Comparison of ENCODE assay signal across 8 mouse cellular contexts in genomic region chr7:143829504-143830331, GRCm38 (mm10). TPM values are rescaled to one million over a fixed set of nuclear protein-coding genes. Genes with fewer than 3 reads are reported as not detected.
A peak's percentile ranks its signal among the peaks of the same experiment; 100 is the strongest.
DNase-seq lines count a peak whose midpoint lies in the region; ATAC-seq and TF ChIP-seq lines count a peak whose summit lies in the region.

No protein-coding gene starts in this region.

- under 1% methylated on average over 37 of the region's 37 CpGs for WGBS in hindbrain, postnatal 0 days

- peaks cover 19% of the 10 kb centered on the region for H3K4me1 ChIP-seq in hindbrain, postnatal 0 days (ENCODE audit: insufficient read depth, low read length)

- ATAC-seq in hindbrain, postnatal 0 days: peak; percentile 97
- peak; percentile 93 for ATAC-seq in megakaryocyte, adult 5-6 weeks (ENCODE audit: poor library complexity, severe bottlenecking)

- H3K9ac ChIP-seq in hindbrain, postnatal 0 days (replicated peaks; ENCODE audit: low read length): peak overlapping the region; percentile 67

- TF ChIP-seq CTCF in hindbrain, postnatal 0 days (IDR thresholded peaks at IDR 0.05; ENCODE audit: low read depth): peak; percentile 95
- TF ChIP-seq CTCF in left cerebral cortex, adult 2 months (IDR thresholded peaks at IDR 0.05): peak; percentile 88

- peak; percentile 96 for DNase-seq in T-cell, adult 2 months (ENCODE audit: low spot score)
- DNase-seq in cerebellum, postnatal 36 days: peak; percentile 94 to 96
- peak; percentile 96 for DNase-seq in gastrocnemius, adult 18-20 months (ENCODE audit: low spot score)
- peak; percentile 99 for DNase-seq in hindbrain, postnatal 0 days (ENCODE audit: low spot score)
- DNase-seq in left cerebral cortex, adult 2 months (ENCODE audit: extremely low spot score in 1 of 2, low spot score in 2 of 2): peak; percentile 92 to 95
- DNase-seq in right cerebral cortex, adult 2 months (ENCODE audit: low spot score in 2 of 2): peak; percentile 96 to 97
- peak; percentile 95 for DNase-seq in urinary bladder, postnatal 14 days (ENCODE audit: low spot score)

- no peaks in the 10 kb centered on the region for H3K27me3 ChIP-seq in hindbrain, postnatal 0 days (ENCODE audit: insufficient read depth, low read length)

- intact Hi-C loops in left cerebral cortex, adult 2 months (cut with DNase I): loop anchor here (1.0 to 10.0 kb wide), 6 partner anchors 78 to 725 kb away; partner anchors contain the start of genes Cttn and Ppfia1

- H3K9me3 ChIP-seq in hindbrain, postnatal 0 days (ENCODE audit: low read length): no peaks in the 10 kb centered on the region

- no peaks in the 10 kb centered on the region for H3K36me3 ChIP-seq in hindbrain, postnatal 0 days (ENCODE audit: insufficient read depth, low read length)

- H3K4me3 ChIP-seq in hindbrain, postnatal 0 days (ENCODE audit: low read length): peak overlapping the region; percentile 59
- H3K4me3 ChIP-seq in left cerebral cortex, adult 2 months: peak overlapping the region; percentile 74

- H3K4me2 ChIP-seq in hindbrain, postnatal 0 days (ENCODE audit: low read depth, low read length): peak overlapping the region; percentile 91

- H3K27ac ChIP-seq in hindbrain, postnatal 0 days: peak overlapping the region; percentile 91
- peak overlapping the region; percentile 92 for H3K27ac ChIP-seq in left cerebral cortex, adult 2 months

RNA-seq across cellular contexts. Expression of gene Dhcr7, which starts 6.8 kb away (rescaled TPM):
- total RNA-seq in gastrocnemius, adult 18-20 months (2021): 1 to 10 TPM; 3.7 to 4.0 TPM
- 55.6 and 84.4 TPM in 2 replicates for total RNA-seq in hindbrain, postnatal 0 days (2014; rRNA removed)
- 64.1 and 70.2 TPM in 2 replicates for polyA plus RNA-seq in hindbrain, postnatal 0 days (2015; fragmentation: Nextera tagmentation; extraction: Ambion mirVana)
- 10 to 100 TPM; 31.6 to 36.1 TPM for total RNA-seq in left cerebral cortex, adult 2 months (2021)
- 11.4 and 13.1 TPM in 2 replicates for total RNA-seq in megakaryocyte, adult 5-6 weeks (2015)
- total RNA-seq in megakaryocyte, adult 5-6 weeks (2017): 3.0 and 6.1 TPM in 2 replicates

RNA-seq across cellular contexts. Expression of gene Nadsyn1, which starts 7.1 kb away (rescaled TPM):
- total RNA-seq in gastrocnemius, adult 18-20 months (2021): 1 to 10 TPM; 3.0 to 3.8 TPM
- 8.7 and 10.7 TPM in 2 replicates for total RNA-seq in hindbrain, postnatal 0 days (2014; rRNA removed)
- 4.6 and 5.1 TPM in 2 replicates for polyA plus RNA-seq in hindbrain, postnatal 0 days (2015; fragmentation: Nextera tagmentation; extraction: Ambion mirVana)
- total RNA-seq in left cerebral cortex, adult 2 months (2021): 1 to 10 TPM; 6.4 to 7.1 TPM
- 3.9 and 4.4 TPM in 2 replicates for total RNA-seq in megakaryocyte, adult 5-6 weeks (2015)
- total RNA-seq in megakaryocyte, adult 5-6 weeks (2017): 7.5 and 11.7 TPM in 2 replicates

RNA-seq across cellular contexts. Expression of gene Gm498, which starts 36.9 kb away (rescaled TPM):
- not detected for total RNA-seq in gastrocnemius, adult 18-20 months (2021)
- not detected in 2 replicates for total RNA-seq in hindbrain, postnatal 0 days (2014; rRNA removed)
- not detected in 2 replicates for polyA plus RNA-seq in hindbrain, postnatal 0 days (2015; fragmentation: Nextera tagmentation; extraction: Ambion mirVana)
- total RNA-seq in left cerebral cortex, adult 2 months (2021): not detected
- total RNA-seq in megakaryocyte, adult 5-6 weeks (2015): not detected in 2 replicates
- total RNA-seq in megakaryocyte, adult 5-6 weeks (2017): not detected in 2 replicates

RNA-seq across cellular contexts. Expression of gene Mrgpre, which starts 45.4 kb away (rescaled TPM):
- under 1 TPM; 0.68 to 0.71 TPM for total RNA-seq in gastrocnemius, adult 18-20 months (2021)
- 8.5 and 10.9 TPM in 2 replicates for total RNA-seq in hindbrain, postnatal 0 days (2014; rRNA removed)
- 4.8 and 6.8 TPM in 2 replicates for polyA plus RNA-seq in hindbrain, postnatal 0 days (2015; fragmentation: Nextera tagmentation; extraction: Ambion mirVana)
- total RNA-seq in left cerebral cortex, adult 2 months (2021): 1 to 10 TPM; 5.5 to 7.0 TPM
- total RNA-seq in megakaryocyte, adult 5-6 weeks (2015): 0.05 TPM in 1 of 2 replicates, not detected in the other
- not detected in 2 replicates for total RNA-seq in megakaryocyte, adult 5-6 weeks (2017)

Comparison
In these comparisons a context has a peak if more than half of its experiments do, and no peak if none do; other contexts are left out.
1. Peak in every context shown above with its lines: DNase-seq, ATAC-seq, H3K4me3 ChIP-seq and H3K27ac ChIP-seq.